Mouse (Mus musculus) ovary, adult 18-20 months (tissue): ENCODE data around the gene Ccdc121.

ENCODE experiments used
- DNase-seq: peaks from one replicate; pipeline ENCODE4 v3.0.0; 2022; ENCODE audit warnings: low spot score, mixed read lengths

Ccdc121 gene

GRCm38 (mm10) chr1:181511307-181511706 is at the start of gene Ccdc121:
TSS of gene Ccdc121 (minus strand) at chr1:181511451.
- no peak for DNase-seq

- no peak for DNase-seq
These were observed 49.1 kb upstream of the Ccdc121 start for GRCm38 (mm10) chr1:181560325-181560724.

- DNase-seq = no peak
These were observed 48.4 kb upstream of the Ccdc121 start for GRCm38 (mm10) chr1:181559655-181560054.

- DNase-seq = no peak
These were observed 44.2 kb upstream of the Ccdc121 start for GRCm38 (mm10) chr1:181555475-181555874.

GRCm38 (mm10) chr1:181552533-181553410 is 41.5 kb upstream of the Ccdc121 start:
- DNase-seq = no peak

GRCm38 (mm10) chr1:181550826-181551225 is 39.6 kb upstream of the Ccdc121 start:
- no peak for DNase-seq

- no peak for DNase-seq
These were observed 38.7 kb upstream of the Ccdc121 start for GRCm38 (mm10) chr1:181549987-181550386.

GRCm38 (mm10) chr1:181545044-181545772 is 34.0 kb upstream of the Ccdc121 start:
- no peak for DNase-seq

GRCm38 (mm10) chr1:181543711-181544383 is 32.6 kb upstream of the Ccdc121 start:
- DNase-seq = no peak

- DNase-seq = no peak
These were observed 28.9 kb upstream of the Ccdc121 start for GRCm38 (mm10) chr1:181539846-181540769.

GRCm38 (mm10) chr1:181537627-181538525 is 26.6 kb upstream of the Ccdc121 start:
- no peak for DNase-seq

GRCm38 (mm10) chr1:181535165-181535873 is 24.1 kb upstream of the Ccdc121 start:
- DNase-seq = no peak

GRCm38 (mm10) chr1:181529368-181529767 is 18.1 kb upstream of the Ccdc121 start:
- DNase-seq = peak; percentile 78

- no peak for DNase-seq
These were observed 14.7 kb upstream of the Ccdc121 start for GRCm38 (mm10) chr1:181525996-181526395.

- DNase-seq = no peak
These were observed 12.6 kb upstream of the Ccdc121 start for GRCm38 (mm10) chr1:181523831-181524230.

GRCm38 (mm10) chr1:181521401-181522091 is 10.3 kb upstream of the Ccdc121 start:
- no peak for DNase-seq

GRCm38 (mm10) chr1:181519137-181519536 is 7.9 kb upstream of the Ccdc121 start:
- DNase-seq = no peak

GRCm38 (mm10) chr1:181518046-181518445 is 6.8 kb upstream of the Ccdc121 start:
- no peak for DNase-seq
